Mouse (Mus musculus) kidney, adult 9 months (tissue): ENCODE measurements around the gene Fgfr2.

Source experiments
- DNase-seq: peaks from one replicate; pipeline ENCODE4 v3.0.0; 2022

Gene Fgfr2

GRCm38 (mm10) chr7:130215348-130216252 is 2907.6 kb downstream of the Fgfr2 start:
- DNase-seq, result no peak

GRCm38 (mm10) chr7:130213156-130213555 is 2910.0 kb downstream of the Fgfr2 start:
- DNase-seq, result no peak

- peak; percentile 80 for DNase-seq
Measured at GRCm38 (mm10) chr7:130211411-130211810, 2911.7 kb downstream of the Fgfr2 start.

GRCm38 (mm10) chr7:130208601-130209000 is 2914.5 kb downstream of the Fgfr2 start:
- no peak for DNase-seq

GRCm38 (mm10) chr7:130206181-130206582 is 2917.0 kb downstream of the Fgfr2 start:
- peak; percentile 79 for DNase-seq

GRCm38 (mm10) chr7:130205140-130205539 is 2918.0 kb downstream of the Fgfr2 start:
- DNase-seq, result no peak

GRCm38 (mm10) chr7:130201020-130201419 is 2922.1 kb downstream of the Fgfr2 start:
- no peak for DNase-seq

GRCm38 (mm10) chr7:130199951-130200350 is 2923.2 kb downstream of the Fgfr2 start:
- DNase-seq, result no peak

GRCm38 (mm10) chr7:130199317-130199716 is 2923.8 kb downstream of the Fgfr2 start:
- DNase-seq, result no peak

GRCm38 (mm10) chr7:130195081-130195480 is 2928.1 kb downstream of the Fgfr2 start:
- no peak for DNase-seq

- DNase-seq, result no peak
Measured at GRCm38 (mm10) chr7:130190329-130190975, 2932.7 kb downstream of the Fgfr2 start.

- DNase-seq, result no peak
Measured at GRCm38 (mm10) chr7:130189901-130190300, 2933.2 kb downstream of the Fgfr2 start.

- no peak for DNase-seq
Measured at GRCm38 (mm10) chr7:130188108-130188507, 2935.0 kb downstream of the Fgfr2 start.

GRCm38 (mm10) chr7:130184864-130185263 is 2938.3 kb downstream of the Fgfr2 start:
- DNase-seq, result no peak

GRCm38 (mm10) chr7:130183960-130184359 is 2939.2 kb downstream of the Fgfr2 start:
- DNase-seq, result no peak

GRCm38 (mm10) chr7:130182551-130182950 is 2940.6 kb downstream of the Fgfr2 start:
- DNase-seq, result no peak

GRCm38 (mm10) chr7:130178991-130179390 is 2944.2 kb downstream of the Fgfr2 start:
- DNase-seq, result peak; percentile 21

GRCm38 (mm10) chr7:130177009-130177408 is 2946.1 kb downstream of the Fgfr2 start:
- DNase-seq, result peak; percentile 26

- no peak for DNase-seq
Measured at GRCm38 (mm10) chr7:130174525-130174924, 2948.6 kb downstream of the Fgfr2 start.

GRCm38 (mm10) chr7:130173914-130174313 is 2949.2 kb downstream of the Fgfr2 start:
- DNase-seq, result no peak

- no peak for DNase-seq
Measured at GRCm38 (mm10) chr7:130170144-130170543, 2953.0 kb downstream of the Fgfr2 start.

- no peak for DNase-seq
Measured at GRCm38 (mm10) chr7:130168296-130168695, 2954.9 kb downstream of the Fgfr2 start.

- DNase-seq, result no peak
Measured at GRCm38 (mm10) chr7:130167261-130167660, 2955.9 kb downstream of the Fgfr2 start.

GRCm38 (mm10) chr7:130166190-130166589 is 2957.0 kb downstream of the Fgfr2 start:
- no peak for DNase-seq
